Mouse (Mus musculus): ENCODE data around the gene Cdt1. TPM values are rescaled to one million over a fixed set of nuclear protein-coding genes. Genes with fewer than 3 reads are reported as not detected.

Gene Cdt1
- total and polyA plus RNA-seq, 3 experiments = 46.0 to 67.3 (median 50.0) TPM

- TF ChIP-seq MAFK (IDR thresholded peaks at IDR 0.05; ENCODE audit: insufficient replicate concordance, low read length) (no peak), ETS1 (conservative IDR thresholded peaks at IDR 0.05; ENCODE audit: low read depth, low read length) (no peak), ZMIZ1 (IDR thresholded peaks at IDR 0.05; ENCODE audit: low read depth, low read length) (no peak), TCF12 (IDR thresholded peaks at IDR 0.05; ENCODE audit: low read depth, low read length) (peak; percentile 24; the same call in 1 of the 2 replicates), HCFC1 (IDR thresholded peaks at IDR 0.05; ENCODE audit: low read depth, low read length) (no peak), BHLHE40 (IDR thresholded peaks at IDR 0.05; ENCODE audit: low read depth, low read length) (no peak)
Measured at GRCm38 (mm10) chr8:122617947-122618546, 50.2 kb downstream of the Cdt1 start (continued).

DNA sequence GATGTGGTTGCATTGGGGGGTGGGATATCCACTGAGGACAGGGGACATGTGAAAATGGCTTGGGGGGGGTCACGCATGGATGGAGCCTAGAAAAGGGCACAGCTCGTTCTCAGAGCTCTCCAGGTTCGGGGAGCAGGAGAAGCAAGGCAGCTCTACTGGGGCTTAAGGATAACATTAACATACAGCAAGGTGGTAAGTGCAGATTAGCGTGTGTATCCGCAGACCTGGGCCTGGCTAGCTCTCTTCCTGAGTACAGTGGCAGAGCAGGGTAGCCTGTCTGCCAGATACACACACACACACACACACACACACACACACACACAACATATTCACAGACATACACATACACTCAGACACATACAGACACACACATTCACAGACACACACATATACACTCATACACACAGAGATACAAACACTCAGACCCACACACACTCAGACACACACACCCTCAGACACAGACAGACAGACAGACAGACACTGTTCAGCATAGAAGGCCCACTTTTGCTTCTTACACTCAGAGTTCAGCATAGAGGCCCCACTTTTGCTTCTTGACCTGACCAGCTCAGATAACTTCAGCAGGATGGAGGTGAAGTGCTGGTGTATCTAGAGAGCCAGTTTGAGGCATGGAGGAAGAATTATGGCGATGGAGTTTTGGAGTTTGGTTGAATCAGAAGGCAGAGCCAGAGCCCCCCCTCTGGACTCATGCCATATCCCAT is 51.0 kb downstream of the Cdt1 start:
- Histone ChIP-seq H3K79me2 (replicated peaks; ENCODE audit: control insufficient read depth, extremely low read depth, insufficient read depth, poor library complexity, severe bottlenecking) (no peaks in the 10 kb centered on the region), H3K4me1 (ENCODE audit: control insufficient read depth in 1 of 2, insufficient read depth in 2 of 2) (peaks cover 0 to 24% of the 10 kb centered on the region in 2 experiments; a peak in 2 of 4 replicates), H3K36me3 (replicated peaks in 1 of 2; ENCODE audit: control insufficient read depth in 1 of 2, insufficient read depth in 1 of 2, low read length in 1 of 2) (peaks cover 5 to 27% of the 10 kb centered on the region in 2 experiments), H3K27me3 (replicated peaks) (no peaks in the 10 kb centered on the region), H3K4me3 (replicated peaks in 1 of 3; ENCODE audit: low read depth in 2 of 3, low read length in 2 of 3, poor library complexity in 1 of 3) (no peak overlapping the region), H3K9me3 (replicated peaks; ENCODE audit: low read length) (no peaks in the 10 kb centered on the region), H3K27ac (ENCODE audit: insufficient read depth, low read depth) (no peak overlapping the region), H3K9ac (ENCODE audit: insufficient read depth, low read depth) (no peak overlapping the region), H3K4me2 (ENCODE audit: insufficient read depth, low read depth, poor library complexity, severe bottlenecking) (no peak overlapping the region)
- in situ Hi-C loops (cut with MboI; ENCODE audit: low pct_ligation_motif_present, low pct_unique_long_range_greater_than_20kb, low sequenced_read_pairs) = no loop called here
- no peak for DNase-seq (ENCODE audit: extremely low read depth)
- dilution Hi-C loops (cut with MboI; ENCODE audit: extremely low pct_ligation_motif_present, extremely low pct_unique_long_range_greater_than_20kb, low sequenced_read_pairs) = no loop called here
- TF ChIP-seq RAD21 (IDR thresholded peaks at IDR 0.05; ENCODE audit: low read depth, low read length) (no peak), MAX (IDR thresholded peaks at IDR 0.05; ENCODE audit: low read length) (no peak), MAFK (IDR thresholded peaks at IDR 0.05; ENCODE audit: insufficient replicate concordance, low read length) (no peak), JUND (conservative IDR thresholded peaks at IDR 0.05; ENCODE audit: low read depth, low read length) (no peak), MYC (IDR thresholded peaks at IDR 0.05; ENCODE audit: low read depth, low read length) (no peak), POLR2AphosphoS2 (IDR thresholded peaks at IDR 0.05; ENCODE audit: low read depth, low read length) (no peak), ZC3H11A (IDR thresholded peaks at IDR 0.05; ENCODE audit: low read depth, low read length) (no peak)

DNA sequence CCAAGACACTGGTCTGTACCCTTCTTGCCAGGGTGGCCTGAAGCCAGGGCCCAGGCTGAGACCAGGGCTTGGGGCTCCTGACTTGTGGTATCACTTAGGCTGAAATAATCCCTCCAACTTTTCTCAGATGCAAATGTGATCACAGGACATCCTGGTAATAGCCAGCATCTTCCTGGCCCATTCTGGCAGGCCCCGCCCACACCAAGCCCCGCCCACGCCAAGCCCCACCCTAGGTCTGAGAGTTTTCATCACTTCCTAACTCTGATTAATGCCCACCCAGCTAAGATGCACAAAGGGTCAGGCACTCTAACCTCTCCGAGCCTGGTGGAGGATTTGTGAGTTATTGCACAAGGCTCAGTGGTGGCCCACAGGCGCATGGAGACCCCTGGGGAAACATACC is 52.6 kb downstream of the Cdt1 start:
- H3K4me1 ChIP-seq (ENCODE audit: control insufficient read depth in 1 of 2, insufficient read depth in 2 of 2) = peaks cover 0 to 39% of the 10 kb centered on the region in 2 experiments; a peak in 3 of 4 replicates
- H3K9ac ChIP-seq (ENCODE audit: insufficient read depth, low read depth) = no peak overlapping the region
- no peaks in the 10 kb centered on the region for H3K27me3 ChIP-seq (replicated peaks)
- no peak for TF ChIP-seq SMC3 (IDR thresholded peaks at IDR 0.05; ENCODE audit: low read depth, low read length)
- no peak for TF ChIP-seq MXI1 (IDR thresholded peaks at IDR 0.05; ENCODE audit: low read depth, low read length)
- TF ChIP-seq JUN (IDR thresholded peaks at IDR 0.05; ENCODE audit: insufficient read depth, low read depth, low read length) = no peak
- TF ChIP-seq SIN3A (IDR thresholded peaks at IDR 0.05; ENCODE audit: low read length) = no peak
- TF ChIP-seq POLR2AphosphoS2 (IDR thresholded peaks at IDR 0.05; ENCODE audit: low read depth, low read length) = no peak
- no peak for TF ChIP-seq NELFE (IDR thresholded peaks at IDR 0.05; ENCODE audit: low read depth, low read length)
- no peak for TF ChIP-seq MYC (IDR thresholded peaks at IDR 0.05; ENCODE audit: low read depth, low read length)
- no peak for TF ChIP-seq ZKSCAN1 (IDR thresholded peaks at IDR 0.05; ENCODE audit: borderline replicate concordance, low read depth, low read length)
- no peak for TF ChIP-seq MAFK (IDR thresholded peaks at IDR 0.05; ENCODE audit: insufficient replicate concordance, low read length)
- TF ChIP-seq CHD1 (IDR thresholded peaks at IDR 0.05; ENCODE audit: low read depth, low read length) = no peak
- no peak for TF ChIP-seq ZMIZ1 (IDR thresholded peaks at IDR 0.05; ENCODE audit: low read depth, low read length)
- no peak for TF ChIP-seq MAX (IDR thresholded peaks at IDR 0.05; ENCODE audit: low read length)
- no peak for TF ChIP-seq RAD21 (IDR thresholded peaks at IDR 0.05; ENCODE audit: low read depth, low read length)
- no peak for TF ChIP-seq USF1 (IDR thresholded peaks at IDR 0.05; ENCODE audit: low read depth, low read length)
- H3K4me3 ChIP-seq (replicated peaks in 1 of 3; ENCODE audit: low read depth in 2 of 3, low read length in 2 of 3, poor library complexity in 1 of 3) = peak overlapping the region in 1 of 3 experiments; percentile 16
- H3K36me3 ChIP-seq (replicated peaks in 1 of 2; ENCODE audit: control insufficient read depth in 1 of 2, insufficient read depth in 1 of 2, low read length in 1 of 2) = peaks cover 0 to 14% of the 10 kb centered on the region in 2 experiments
- dilution Hi-C loops (cut with MboI; ENCODE audit: extremely low pct_ligation_motif_present, extremely low pct_unique_long_range_greater_than_20kb, low sequenced_read_pairs) = no loop called here
- H3K9me3 ChIP-seq (replicated peaks; ENCODE audit: low read length) = no peaks in the 10 kb centered on the region
- no peak for DNase-seq (ENCODE audit: extremely low read depth)
- H3K4me2 ChIP-seq (ENCODE audit: insufficient read depth, low read depth, poor library complexity, severe bottlenecking) = no peak overlapping the region
- in situ Hi-C loops (cut with MboI; ENCODE audit: low pct_ligation_motif_present, low pct_unique_long_range_greater_than_20kb, low sequenced_read_pairs) = loop anchor here (5.0 kb wide), 1 partner anchor 207 kb away; no protein-coding TSS in a partner anchor
- no peaks in the 10 kb centered on the region for H3K79me2 ChIP-seq (replicated peaks; ENCODE audit: control insufficient read depth, extremely low read depth, insufficient read depth, poor library complexity, severe bottlenecking)
- no peak overlapping the region for H3K27ac ChIP-seq (ENCODE audit: insufficient read depth, low read depth)

Data from CH12.LX (cell line).